Mouse (Mus musculus): ENCODE results near the gene A930018P22Rik. TPM values are rescaled to one million over a fixed set of nuclear protein-coding genes. Genes with fewer than 3 reads are reported as not detected.

Gene A930018P22Rik
- total and polyA plus RNA-seq, 3 experiments = not detected

DNA sequence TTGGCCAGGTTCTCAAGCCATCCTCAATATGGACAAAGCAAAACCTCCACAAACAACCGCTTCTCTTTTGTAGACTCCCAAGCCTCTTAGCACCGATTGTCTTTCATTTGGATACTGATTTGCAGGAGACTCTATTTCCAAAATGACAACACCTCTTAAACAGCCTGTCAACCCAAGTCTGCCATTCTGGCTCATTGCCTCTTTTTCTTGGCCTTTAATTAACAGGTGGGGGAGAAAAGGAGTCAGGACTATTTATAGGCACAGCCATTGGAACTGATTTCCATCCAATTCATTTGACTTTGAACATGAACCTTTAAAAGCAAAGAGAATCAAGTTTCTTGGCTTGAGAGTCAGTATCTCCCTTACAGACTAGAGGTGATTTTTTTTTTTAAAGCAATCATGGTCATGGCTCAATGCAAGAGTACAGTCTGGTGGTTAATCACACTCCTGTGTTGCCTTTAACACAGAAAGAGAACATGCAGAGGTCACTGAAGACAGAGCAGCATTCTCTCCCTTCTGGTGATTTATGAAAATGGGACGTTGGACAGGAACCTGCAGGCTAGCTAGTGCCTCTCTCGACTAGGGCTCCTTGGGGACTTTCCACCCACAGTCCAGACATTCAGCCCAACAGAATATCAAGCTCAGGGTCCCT, 25.5 kb downstream of the A930018P22Rik start:
- in situ Hi-C loops (cut with MboI; ENCODE audit: low pct_ligation_motif_present, low pct_unique_long_range_greater_than_20kb, low sequenced_read_pairs) = loop anchor here (25.0 kb wide), 1 partner anchor 164 kb away; no protein-coding TSS in a partner anchor
- Histone ChIP-seq H3K4me3 (replicated peaks in 1 of 3; ENCODE audit: low read depth in 2 of 3, low read length in 2 of 3, poor library complexity in 1 of 3) (no peak overlapping the region), H3K4me1 (ENCODE audit: control insufficient read depth in 1 of 2, insufficient read depth in 2 of 2) (peaks cover 9 to 48% of the 10 kb centered on the region in 2 experiments), H3K27me3 (replicated peaks) (no peaks in the 10 kb centered on the region), H3K36me3 (replicated peaks in 1 of 2; ENCODE audit: control insufficient read depth in 1 of 2, insufficient read depth in 1 of 2, low read length in 1 of 2) (no peaks in the 10 kb centered on the region), H3K27ac (ENCODE audit: insufficient read depth, low read depth) (no peak overlapping the region), H3K4me2 (ENCODE audit: insufficient read depth, low read depth, poor library complexity, severe bottlenecking) (no peak overlapping the region), H3K79me2 (replicated peaks; ENCODE audit: control insufficient read depth, extremely low read depth, insufficient read depth, poor library complexity, severe bottlenecking) (no peaks in the 10 kb centered on the region), H3K9ac (ENCODE audit: insufficient read depth, low read depth) (no peak overlapping the region), H3K9me3 (replicated peaks; ENCODE audit: low read length) (no peaks in the 10 kb centered on the region)
- dilution Hi-C loops (cut with MboI; ENCODE audit: extremely low pct_ligation_motif_present, extremely low pct_unique_long_range_greater_than_20kb, low sequenced_read_pairs) = no loop called here
- TF ChIP-seq CHD1 (IDR thresholded peaks at IDR 0.05; ENCODE audit: low read depth, low read length) (no peak), ZNF384 (IDR thresholded peaks at IDR 0.05; ENCODE audit: low read depth, low read length) (no peak), IRF4 (IDR thresholded peaks at IDR 0.05; ENCODE audit: low read depth, low read length) (no peak), CTCF (conservative IDR thresholded peaks at IDR 0.05 in 1 of 2, IDR thresholded peaks at IDR 0.05 in 1 of 2; ENCODE audit: low read depth in 2 of 2, low read length in 2 of 2) (no peak), HCFC1 (IDR thresholded peaks at IDR 0.05; ENCODE audit: low read depth, low read length) (no peak), USF1 (IDR thresholded peaks at IDR 0.05; ENCODE audit: low read depth, low read length) (no peak)
- DNase-seq (ENCODE audit: extremely low read depth) = no peak

DNA sequence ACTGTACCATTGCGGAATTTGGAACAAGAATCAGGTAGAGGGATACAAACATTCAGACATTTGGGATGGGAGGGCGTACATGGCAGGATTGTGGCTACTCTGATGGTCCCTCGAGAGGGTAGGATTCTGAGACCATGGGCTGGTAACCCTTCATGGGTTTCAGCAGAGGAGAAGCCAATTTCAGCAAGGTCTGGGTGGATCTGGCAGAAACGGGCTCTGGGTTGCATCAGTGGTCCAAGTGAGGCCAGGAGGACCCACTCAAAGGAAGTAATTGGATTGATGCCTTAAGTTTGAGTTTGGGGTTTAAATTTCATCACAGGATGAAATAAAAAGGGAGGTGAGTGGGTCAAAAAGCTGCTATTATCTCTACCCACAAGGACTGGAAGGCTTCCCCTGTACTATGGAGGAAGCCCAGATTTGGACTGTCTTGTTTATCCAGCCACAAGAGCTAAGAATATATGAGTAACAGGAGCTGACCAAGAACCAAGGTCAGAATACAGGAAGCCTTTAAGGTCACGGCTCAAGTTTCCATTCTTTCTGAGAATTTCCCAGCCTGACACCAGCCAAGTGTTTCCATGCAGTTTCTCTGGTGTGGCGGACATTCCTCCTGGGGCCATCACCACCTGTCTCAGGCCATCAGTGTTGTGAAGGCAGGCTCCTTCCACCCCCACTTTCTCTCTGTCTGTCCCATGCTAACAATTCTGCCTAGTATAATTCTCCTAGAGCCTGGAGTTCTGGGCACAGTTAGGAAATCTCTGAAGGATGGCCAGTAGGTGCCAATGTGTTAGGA, 28.2 kb downstream of the A930018P22Rik start:
- dilution Hi-C loops (cut with MboI; ENCODE audit: extremely low pct_ligation_motif_present, extremely low pct_unique_long_range_greater_than_20kb, low sequenced_read_pairs) = no loop called here
- in situ Hi-C loops (cut with MboI; ENCODE audit: low pct_ligation_motif_present, low pct_unique_long_range_greater_than_20kb, low sequenced_read_pairs) = no loop called here
- Histone ChIP-seq H3K79me2 (replicated peaks; ENCODE audit: control insufficient read depth, extremely low read depth, insufficient read depth, poor library complexity, severe bottlenecking) (no peaks in the 10 kb centered on the region), H3K4me3 (replicated peaks in 1 of 3; ENCODE audit: low read depth in 2 of 3, low read length in 2 of 3, poor library complexity in 1 of 3) (no peak overlapping the region), H3K4me1 (ENCODE audit: control insufficient read depth in 1 of 2, insufficient read depth in 2 of 2) (peaks cover 0 to 28% of the 10 kb centered on the region in 2 experiments; a peak in 2 of 4 replicates), H3K27me3 (replicated peaks) (no peaks in the 10 kb centered on the region), H3K27ac (ENCODE audit: insufficient read depth, low read depth) (no peak overlapping the region), H3K9ac (ENCODE audit: insufficient read depth, low read depth) (no peak overlapping the region), H3K36me3 (replicated peaks in 1 of 2; ENCODE audit: control insufficient read depth in 1 of 2, insufficient read depth in 1 of 2, low read length in 1 of 2) (no peaks in the 10 kb centered on the region), H3K4me2 (ENCODE audit: insufficient read depth, low read depth, poor library complexity, severe bottlenecking) (no peak overlapping the region), H3K9me3 (replicated peaks; ENCODE audit: low read length) (no peaks in the 10 kb centered on the region)
- no peak for DNase-seq (ENCODE audit: extremely low read depth)
- no peak for TF ChIP-seq NRF1 (IDR thresholded peaks at IDR 0.05; ENCODE audit: low read depth, low read length)

DNA sequence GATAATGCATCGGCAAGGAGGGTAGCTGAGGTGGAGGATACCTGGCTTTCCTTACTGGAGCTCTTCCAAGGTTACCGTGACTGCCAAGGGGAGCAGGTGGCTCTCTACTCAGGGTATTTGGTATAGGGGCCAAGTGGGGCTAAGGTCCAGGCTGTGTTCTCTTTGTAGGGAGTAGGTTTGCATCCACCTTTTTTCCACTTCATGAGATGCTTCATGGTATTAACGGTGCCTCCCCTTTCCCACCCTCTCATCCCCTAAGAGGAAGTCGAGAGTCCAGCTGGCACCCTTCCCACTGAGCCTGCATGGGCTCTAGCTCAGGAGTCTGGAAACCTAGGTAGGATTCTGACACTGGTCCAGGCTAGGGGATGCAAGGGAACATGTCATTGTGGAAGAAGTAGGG, 30.8 kb downstream of the A930018P22Rik start:
- dilution Hi-C loops (cut with MboI; ENCODE audit: extremely low pct_ligation_motif_present, extremely low pct_unique_long_range_greater_than_20kb, low sequenced_read_pairs) = no loop called here
- H3K9ac ChIP-seq (ENCODE audit: insufficient read depth, low read depth) = no peak overlapping the region
- H3K27ac ChIP-seq (ENCODE audit: insufficient read depth, low read depth) = no peak overlapping the region
- no peaks in the 10 kb centered on the region for H3K36me3 ChIP-seq (replicated peaks in 1 of 2; ENCODE audit: control insufficient read depth in 1 of 2, insufficient read depth in 1 of 2, low read length in 1 of 2)
- TF ChIP-seq USF2 (conservative IDR thresholded peaks at IDR 0.05; ENCODE audit: low read depth, low read length) = no peak
- no peak for TF ChIP-seq MAFK (IDR thresholded peaks at IDR 0.05; ENCODE audit: insufficient replicate concordance, low read length)
- TF ChIP-seq POLR2AphosphoS2 (IDR thresholded peaks at IDR 0.05; ENCODE audit: low read depth, low read length) = no peak
- no peak for TF ChIP-seq NRF1 (IDR thresholded peaks at IDR 0.05; ENCODE audit: low read depth, low read length)
- TF ChIP-seq RCOR1 (conservative IDR thresholded peaks at IDR 0.05; ENCODE audit: low read depth, low read length) = no peak
- TF ChIP-seq ZC3H11A (IDR thresholded peaks at IDR 0.05; ENCODE audit: low read depth, low read length) = no peak
- no peak for TF ChIP-seq ZMIZ1 (IDR thresholded peaks at IDR 0.05; ENCODE audit: low read depth, low read length)
- TF ChIP-seq GABPA (IDR thresholded peaks at IDR 0.05; ENCODE audit: insufficient replicate concordance, low read depth, low read length) = no peak
- no peak for TF ChIP-seq PAX5 (IDR thresholded peaks at IDR 0.05; ENCODE audit: low read length)
- H3K4me3 ChIP-seq (replicated peaks in 1 of 3; ENCODE audit: low read depth in 2 of 3, low read length in 2 of 3, poor library complexity in 1 of 3) = no peak overlapping the region
- no peaks in the 10 kb centered on the region for H3K9me3 ChIP-seq (replicated peaks; ENCODE audit: low read length)
- H3K4me1 ChIP-seq (ENCODE audit: control insufficient read depth in 1 of 2, insufficient read depth in 2 of 2) = peaks cover 0 to 34% of the 10 kb centered on the region in 2 experiments; a peak in 2 of 4 replicates
- no peaks in the 10 kb centered on the region for H3K79me2 ChIP-seq (replicated peaks; ENCODE audit: control insufficient read depth, extremely low read depth, insufficient read depth, poor library complexity, severe bottlenecking)
- no peaks in the 10 kb centered on the region for H3K27me3 ChIP-seq (replicated peaks)
- in situ Hi-C loops (cut with MboI; ENCODE audit: low pct_ligation_motif_present, low pct_unique_long_range_greater_than_20kb, low sequenced_read_pairs) = no loop called here
- no peak overlapping the region for H3K4me2 ChIP-seq (ENCODE audit: insufficient read depth, low read depth, poor library complexity, severe bottlenecking)
- no peak for DNase-seq (ENCODE audit: extremely low read depth)
